Mouse (Mus musculus): ENCODE data around the gene Fam187b. TPM values are rescaled to one million over a fixed set of nuclear protein-coding genes. Genes with fewer than 3 reads are reported as not detected.
"Not testable (repeated sequence)": the region's sequence is repeated elsewhere in the genome, so short reads cannot be mapped to it uniquely, and the experiment has no call there.

Fam187b gene
- polyA plus RNA-seq, 1 experiment = 525 TPM

- H3K4me3 ChIP-seq (ENCODE audit: control insufficient read depth, low read depth, low read length) = no peak overlapping the region
- H3K4me1 ChIP-seq (ENCODE audit: control insufficient read depth, insufficient read depth, low read length) = no peaks in the 10 kb centered on the region
- no peak overlapping the region for H3K27ac ChIP-seq (ENCODE audit: control insufficient read depth, insufficient read depth, low read depth, low read length)
- no peak for TF ChIP-seq CTCF (IDR thresholded peaks at IDR 0.05; ENCODE audit: control insufficient read depth, insufficient read depth, insufficient replicate concordance, low read depth, low read length)
- no peak for TF ChIP-seq POLR2A (IDR thresholded peaks at IDR 0.05; ENCODE audit: control insufficient read depth, low read depth, low read length)
- no peaks in the 10 kb centered on the region for H3K27me3 ChIP-seq (ENCODE audit: control insufficient read depth, insufficient read depth, low read length)
- no peaks in the 10 kb centered on the region for H3K36me3 ChIP-seq (ENCODE audit: control insufficient read depth, insufficient read depth, low read length)
Observed at GRCm38 (mm10) chr7:30945876-30946275, 27.7 kb upstream of the Fam187b start.

- H3K4me3 ChIP-seq (ENCODE audit: control insufficient read depth, low read depth, low read length); H3K36me3 ChIP-seq (ENCODE audit: control insufficient read depth, insufficient read depth, low read length); H3K4me1 ChIP-seq (ENCODE audit: control insufficient read depth, insufficient read depth, low read length); H3K27me3 ChIP-seq (ENCODE audit: control insufficient read depth, insufficient read depth, low read length); H3K27ac ChIP-seq (ENCODE audit: control insufficient read depth, insufficient read depth, low read depth, low read length): not testable (repeated sequence)
Observed at GRCm38 (mm10) chr7:30949902-30950301, 23.7 kb upstream of the Fam187b start.

- no peaks in the 10 kb centered on the region for H3K36me3 ChIP-seq (ENCODE audit: control insufficient read depth, insufficient read depth, low read length)
- H3K4me1 ChIP-seq (ENCODE audit: control insufficient read depth, insufficient read depth, low read length) = no peaks in the 10 kb centered on the region; the same call in 1 of the 2 replicates
- H3K27ac ChIP-seq (ENCODE audit: control insufficient read depth, insufficient read depth, low read depth, low read length) = no peak overlapping the region
- no peak overlapping the region for H3K4me3 ChIP-seq (ENCODE audit: control insufficient read depth, low read depth, low read length)
- TF ChIP-seq POLR2A (IDR thresholded peaks at IDR 0.05; ENCODE audit: control insufficient read depth, low read depth, low read length) (no peak), CTCF (IDR thresholded peaks at IDR 0.05; ENCODE audit: control insufficient read depth, insufficient read depth, insufficient replicate concordance, low read depth, low read length) (no peak)
- no peaks in the 10 kb centered on the region for H3K27me3 ChIP-seq (ENCODE audit: control insufficient read depth, insufficient read depth, low read length)
Observed at GRCm38 (mm10) chr7:30952441-30953265, 20.9 kb upstream of the Fam187b start.

- H3K36me3 ChIP-seq (ENCODE audit: control insufficient read depth, insufficient read depth, low read length) = no peaks in the 10 kb centered on the region
Observed at GRCm38 (mm10) chr7:30953459-30953858, 20.1 kb upstream of the Fam187b start.

GRCm38 (mm10) chr7:30954036-30954435 lies 19.6 kb upstream of the Fam187b start:
- TF ChIP-seq CTCF (IDR thresholded peaks at IDR 0.05; ENCODE audit: control insufficient read depth, insufficient read depth, insufficient replicate concordance, low read depth, low read length) (no peak), POLR2A (IDR thresholded peaks at IDR 0.05; ENCODE audit: control insufficient read depth, low read depth, low read length) (no peak)
- Histone ChIP-seq H3K36me3 (ENCODE audit: control insufficient read depth, insufficient read depth, low read length) (no peaks in the 10 kb centered on the region), H3K27me3 (ENCODE audit: control insufficient read depth, insufficient read depth, low read length) (no peaks in the 10 kb centered on the region), H3K4me1 (ENCODE audit: control insufficient read depth, insufficient read depth, low read length) (peaks cover 10% of the 10 kb centered on the region), H3K27ac (ENCODE audit: control insufficient read depth, insufficient read depth, low read depth, low read length) (no peak overlapping the region), H3K4me3 (ENCODE audit: control insufficient read depth, low read depth, low read length) (no peak overlapping the region)

More at GRCm38 (mm10) chr7:30953459-30953858, 20.1 kb upstream of the Fam187b start:
- no peak overlapping the region for H3K4me3 ChIP-seq (ENCODE audit: control insufficient read depth, low read depth, low read length)
- TF ChIP-seq CTCF (IDR thresholded peaks at IDR 0.05; ENCODE audit: control insufficient read depth, insufficient read depth, insufficient replicate concordance, low read depth, low read length) (no peak), POLR2A (IDR thresholded peaks at IDR 0.05; ENCODE audit: control insufficient read depth, low read depth, low read length) (no peak)
- H3K4me1 ChIP-seq (ENCODE audit: control insufficient read depth, insufficient read depth, low read length) = peaks cover 8% of the 10 kb centered on the region
- no peaks in the 10 kb centered on the region for H3K27me3 ChIP-seq (ENCODE audit: control insufficient read depth, insufficient read depth, low read length)
- no peak overlapping the region for H3K27ac ChIP-seq (ENCODE audit: control insufficient read depth, insufficient read depth, low read depth, low read length)

GRCm38 (mm10) chr7:30954971-30955520 lies 18.5 kb upstream of the Fam187b start:
- TF ChIP-seq CTCF (IDR thresholded peaks at IDR 0.05; ENCODE audit: control insufficient read depth, insufficient read depth, insufficient replicate concordance, low read depth, low read length) (no peak), POLR2A (IDR thresholded peaks at IDR 0.05; ENCODE audit: control insufficient read depth, low read depth, low read length) (no peak)
- Histone ChIP-seq H3K4me1 (ENCODE audit: control insufficient read depth, insufficient read depth, low read length) (peaks cover 10% of the 10 kb centered on the region), H3K27me3 (ENCODE audit: control insufficient read depth, insufficient read depth, low read length) (no peaks in the 10 kb centered on the region), H3K36me3 (ENCODE audit: control insufficient read depth, insufficient read depth, low read length) (no peaks in the 10 kb centered on the region), H3K27ac (ENCODE audit: control insufficient read depth, insufficient read depth, low read depth, low read length) (no peak overlapping the region), H3K4me3 (ENCODE audit: control insufficient read depth, low read depth, low read length) (no peak overlapping the region)

- Histone ChIP-seq H3K27ac (ENCODE audit: control insufficient read depth, insufficient read depth, low read depth, low read length) (peak overlapping the region; percentile 87), H3K4me1 (ENCODE audit: control insufficient read depth, insufficient read depth, low read length) (peaks cover 10% of the 10 kb centered on the region), H3K27me3 (ENCODE audit: control insufficient read depth, insufficient read depth, low read length) (no peaks in the 10 kb centered on the region), H3K36me3 (ENCODE audit: control insufficient read depth, insufficient read depth, low read length) (no peaks in the 10 kb centered on the region), H3K4me3 (ENCODE audit: control insufficient read depth, low read depth, low read length) (peak overlapping the region; percentile 92)
- peak; percentile 74 for TF ChIP-seq CTCF (IDR thresholded peaks at IDR 0.05; ENCODE audit: control insufficient read depth, insufficient read depth, insufficient replicate concordance, low read depth, low read length)
- TF ChIP-seq POLR2A (IDR thresholded peaks at IDR 0.05; ENCODE audit: control insufficient read depth, low read depth, low read length) = no peak
Observed at GRCm38 (mm10) chr7:30955584-30956356, 17.8 kb upstream of the Fam187b start.

Measured in testis, adult 2 months (tissue).